Mouse (Mus musculus): ENCODE measurements around the gene E2f2.
A peak's percentile ranks its signal among the peaks of the same experiment; 100 is the strongest.

E2f2 gene

GRCm38 (mm10) chr4:136145362-136145885 lies 26.8 kb upstream of the E2f2 start:
- no peak for DNase-seq

- no peak for DNase-seq
These were observed 26.0 kb upstream of the E2f2 start for GRCm38 (mm10) chr4:136145991-136146711.

- DNase-seq: no peak
These were observed 25.5 kb upstream of the E2f2 start for GRCm38 (mm10) chr4:136146712-136147154.

- peak; percentile 28 for DNase-seq
These were observed 24.6 kb upstream of the E2f2 start for GRCm38 (mm10) chr4:136147436-136148135.

GRCm38 (mm10) chr4:136148342-136149044 lies 23.7 kb upstream of the E2f2 start:
- no peak for DNase-seq

- DNase-seq: no peak
These were observed 23.2 kb upstream of the E2f2 start for GRCm38 (mm10) chr4:136149045-136149379.

GRCm38 (mm10) chr4:136149734-136150133 lies 22.5 kb upstream of the E2f2 start:
- DNase-seq: no peak

GRCm38 (mm10) chr4:136150596-136150995 lies 21.6 kb upstream of the E2f2 start:
- DNase-seq: no peak

GRCm38 (mm10) chr4:136152821-136153220 lies 19.4 kb upstream of the E2f2 start:
- no peak for DNase-seq

GRCm38 (mm10) chr4:136154462-136154861 lies 17.7 kb upstream of the E2f2 start:
- no peak for DNase-seq

GRCm38 (mm10) chr4:136158498-136158897 lies 13.7 kb upstream of the E2f2 start:
- DNase-seq: no peak

- DNase-seq: peak; percentile 72
These were observed 12.3 kb upstream of the E2f2 start for GRCm38 (mm10) chr4:136159802-136160397.

GRCm38 (mm10) chr4:136163448-136163847 lies 8.7 kb upstream of the E2f2 start:
- peak; percentile 68 for DNase-seq

GRCm38 (mm10) chr4:136164981-136165380 lies 7.2 kb upstream of the E2f2 start:
- no peak for DNase-seq

GRCm38 (mm10) chr4:136167701-136168100 lies 4.5 kb upstream of the E2f2 start:
- DNase-seq: no peak

GRCm38 (mm10) chr4:136170401-136170800 lies 1.8 kb upstream of the E2f2 start:
- no peak for DNase-seq

- no peak for DNase-seq
These were observed 739 bp upstream of the E2f2 start for GRCm38 (mm10) chr4:136171455-136171854.

- DNase-seq: no peak
These were observed 482 bp downstream of the E2f2 start for GRCm38 (mm10) chr4:136172542-136173209.

GRCm38 (mm10) chr4:136173210-136173715 lies 1.1 kb downstream of the E2f2 start:
- no peak for DNase-seq

GRCm38 (mm10) chr4:136174216-136175193 lies 2.3 kb downstream of the E2f2 start:
- DNase-seq: no peak

- DNase-seq: no peak
These were observed 3.9 kb downstream of the E2f2 start for GRCm38 (mm10) chr4:136176022-136176552.

Data from cerebellum, adult 11 months (tissue).